Mouse (Mus musculus): ENCODE measurements at regions not wholly inside any gene's neighbourhood (a gene's known extent, or its start where the extent isn't known, plus 50 kb on each side); places are given as distances from the start of the nearest gene placed in this dataset.

DNA sequence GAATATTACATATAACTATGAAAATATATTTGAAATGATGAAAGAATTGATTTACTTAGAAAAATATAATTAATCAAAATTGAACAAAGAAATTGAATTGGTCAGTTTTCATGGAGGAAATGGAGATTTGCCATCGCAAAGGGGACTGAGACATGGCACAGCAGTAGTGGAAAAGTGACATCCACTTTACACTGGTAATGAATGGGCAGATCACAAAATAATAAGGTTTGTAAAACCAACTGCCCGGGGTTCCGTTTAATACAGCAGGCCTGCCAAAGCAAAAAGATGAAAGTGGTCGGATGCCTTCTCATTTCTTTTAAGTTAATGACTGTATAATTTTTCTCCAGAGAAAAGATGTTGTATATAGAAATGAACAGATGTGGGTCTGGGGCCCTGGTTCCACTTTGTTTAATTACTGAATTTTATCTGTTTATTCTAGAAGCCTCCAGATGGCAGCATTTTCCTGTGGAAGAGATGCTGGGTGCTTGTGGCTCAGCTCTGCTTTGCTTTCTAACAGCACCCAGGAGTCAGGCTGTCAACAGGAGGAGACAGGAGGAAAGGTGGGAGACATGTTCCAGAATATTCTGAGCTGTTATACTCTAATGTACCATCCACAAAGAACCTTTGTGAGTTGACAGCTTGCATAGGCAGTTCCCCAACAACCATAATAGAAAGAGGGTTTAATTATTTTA is 75.6 kb upstream of the Fbxl17 start:
- no peak for DNase-seq (ENCODE audit: low spot score in 2 of 2)

DNA sequence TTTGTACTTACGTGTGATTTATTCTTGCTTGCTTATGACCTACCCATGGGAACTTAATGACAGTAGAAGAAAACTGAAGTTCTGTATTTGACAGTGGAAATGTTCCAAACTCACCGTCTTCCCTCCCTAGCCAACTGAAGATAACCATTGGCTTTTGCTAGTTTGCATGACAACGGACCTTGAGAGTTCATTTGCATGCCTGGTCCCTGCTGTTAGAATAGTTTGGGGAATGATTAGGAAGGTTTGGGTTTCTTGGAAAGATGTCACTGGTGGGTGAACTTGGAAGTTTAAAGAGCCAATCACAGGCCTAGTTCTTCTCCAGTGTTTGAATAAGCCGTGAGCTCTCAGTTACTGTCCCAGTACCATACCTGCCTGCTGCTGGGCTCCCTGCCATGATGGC is 83.1 kb upstream of the Fbxl17 start:
- no peak for DNase-seq (ENCODE audit: low spot score in 2 of 2)

DNA sequence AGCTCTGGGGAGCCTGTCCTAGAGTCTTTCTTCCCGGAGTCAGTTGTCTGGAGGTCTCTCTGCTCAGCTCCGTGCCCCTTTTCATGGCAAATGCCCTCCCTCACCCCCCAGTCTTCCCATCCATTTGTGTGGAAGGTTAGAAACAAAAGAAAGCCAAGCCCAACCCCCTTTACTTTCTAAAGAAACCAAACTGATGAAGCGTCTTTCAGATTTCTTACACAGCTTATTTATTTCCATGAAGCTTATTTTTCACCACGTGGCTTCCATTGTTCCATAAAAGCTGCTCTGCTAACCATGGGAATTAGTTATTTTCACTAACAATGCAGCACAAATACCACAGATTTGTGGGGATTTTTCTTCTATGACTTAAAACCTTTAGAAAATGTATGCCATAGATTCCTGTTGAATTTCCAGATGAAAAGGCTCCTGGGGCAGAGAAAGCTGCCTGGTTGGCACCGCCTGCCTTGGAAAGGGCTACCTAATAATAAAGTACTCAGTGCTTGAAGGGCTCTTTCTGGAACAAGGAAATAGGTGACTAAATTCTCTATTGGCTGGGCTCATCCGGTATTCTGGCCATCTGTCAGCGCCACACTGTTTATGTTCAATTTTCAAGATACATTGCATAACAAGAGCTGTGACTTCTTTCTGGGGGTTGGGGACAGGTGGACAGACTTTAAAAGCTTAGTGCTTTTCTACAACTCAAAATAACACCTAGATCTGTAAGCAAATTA is 107.4 kb upstream of the Fbxl17 start:
- DNase-seq (ENCODE audit: low spot score in 2 of 2) = no peak

DNA sequence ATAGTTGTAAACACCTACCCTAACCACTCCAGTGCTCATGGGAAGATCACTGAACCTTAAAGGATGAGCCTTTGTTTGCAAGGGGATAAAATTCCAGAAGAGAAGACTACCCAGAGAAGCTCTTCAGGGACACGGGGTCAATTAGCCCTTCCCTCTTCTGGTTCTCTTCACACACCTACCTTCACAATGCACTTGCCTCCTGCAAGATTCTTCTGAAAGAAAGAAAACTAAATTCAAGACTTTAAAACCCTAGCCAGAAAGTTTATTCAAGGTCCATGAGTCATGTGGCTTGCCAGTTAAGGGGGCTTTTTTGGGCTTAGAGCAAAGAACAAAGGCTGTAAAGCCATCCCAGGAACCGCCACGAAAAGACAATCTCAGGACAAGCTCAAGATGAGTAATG is 122.9 kb upstream of the Fbxl17 start:
- DNase-seq (ENCODE audit: low spot score in 2 of 2) = no peak

GRCm38 (mm10) chr17:63637598-63637997 is 137.8 kb upstream of the Fbxl17 start:
- no peak for DNase-seq (ENCODE audit: low spot score in 2 of 2)

DNA sequence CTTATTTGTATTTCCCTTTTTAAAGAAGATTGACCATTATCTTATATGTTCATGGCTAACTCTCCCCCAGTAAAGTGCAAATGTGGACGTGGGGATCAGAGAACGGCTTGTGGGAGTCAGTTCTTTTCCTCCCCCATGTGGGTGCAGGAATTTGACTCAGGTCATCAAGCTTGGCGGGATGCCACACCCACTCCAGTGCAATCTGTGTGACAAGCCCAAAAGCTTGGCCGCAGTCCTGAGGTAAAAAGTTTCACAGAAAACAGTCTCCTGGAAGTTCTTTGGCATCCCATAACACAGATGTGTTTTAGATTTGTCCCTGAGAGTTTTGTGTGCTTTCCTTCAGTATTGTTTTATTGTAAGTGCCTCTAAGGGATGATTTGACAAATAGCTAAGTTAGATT is 144.6 kb upstream of the Fbxl17 start:
- no peak for DNase-seq (ENCODE audit: low spot score in 2 of 2)

- DNase-seq (ENCODE audit: low spot score in 2 of 2) = no peak
Measured at GRCm38 (mm10) chr17:63657687-63658086, 157.9 kb upstream of the Fbxl17 start.

DNA sequence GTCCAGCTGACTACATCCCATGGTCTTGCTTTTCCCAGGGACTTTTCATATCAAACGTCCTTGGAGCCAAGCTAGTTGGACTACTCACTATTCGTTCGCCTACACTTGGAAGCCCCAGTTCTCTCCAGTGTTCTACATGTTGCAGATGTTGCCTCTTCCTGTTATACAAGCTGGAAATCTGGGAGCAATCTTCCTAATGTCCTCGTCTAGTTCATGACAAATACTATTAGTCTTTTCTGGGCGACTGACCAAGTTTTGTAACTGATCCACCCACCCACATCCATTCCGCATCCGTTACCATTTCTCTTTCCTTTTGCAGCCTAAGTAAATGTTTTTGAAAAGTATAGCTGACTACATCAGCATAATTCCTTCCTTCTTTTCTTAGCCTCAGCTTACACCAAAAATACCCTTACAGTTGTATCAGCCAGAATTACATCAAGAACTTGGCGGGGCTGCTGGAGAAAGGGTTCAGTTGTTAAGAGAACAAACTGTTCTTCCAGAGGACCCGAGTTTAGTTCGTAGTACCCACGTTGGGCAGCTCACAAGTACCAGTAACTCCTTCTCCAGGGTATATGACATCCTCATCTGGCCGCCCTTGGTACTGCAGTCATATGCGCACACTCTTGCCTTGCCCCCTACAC is 161.1 kb upstream of the Fbxl17 start:
- DNase-seq (ENCODE audit: low spot score in 2 of 2) = no peak

GRCm38 (mm10) chr17:63661584-63661983 is 161.8 kb upstream of the Fbxl17 start:
- DNase-seq (ENCODE audit: low spot score in 2 of 2) = no peak

DNA sequence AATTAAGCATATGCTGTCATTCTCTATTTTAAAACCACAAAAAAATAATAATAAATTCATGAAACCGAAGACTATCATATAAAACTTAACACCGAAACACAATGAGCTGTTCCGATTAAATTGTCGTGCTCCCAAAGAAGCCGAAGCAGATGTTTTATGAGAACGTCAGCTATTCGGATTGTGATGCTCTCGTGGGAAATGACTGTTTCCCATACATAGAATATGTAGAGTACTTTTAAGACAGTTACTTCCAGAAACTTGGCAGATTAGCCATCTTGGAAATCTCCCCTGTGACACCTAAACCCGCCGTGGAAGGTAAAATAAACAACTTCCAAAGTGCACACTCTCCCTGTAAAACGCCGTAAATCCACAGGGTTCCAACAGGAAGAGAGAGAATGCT is 162.4 kb upstream of the Fbxl17 start:
- no peak for DNase-seq (ENCODE audit: low spot score in 2 of 2)

DNA sequence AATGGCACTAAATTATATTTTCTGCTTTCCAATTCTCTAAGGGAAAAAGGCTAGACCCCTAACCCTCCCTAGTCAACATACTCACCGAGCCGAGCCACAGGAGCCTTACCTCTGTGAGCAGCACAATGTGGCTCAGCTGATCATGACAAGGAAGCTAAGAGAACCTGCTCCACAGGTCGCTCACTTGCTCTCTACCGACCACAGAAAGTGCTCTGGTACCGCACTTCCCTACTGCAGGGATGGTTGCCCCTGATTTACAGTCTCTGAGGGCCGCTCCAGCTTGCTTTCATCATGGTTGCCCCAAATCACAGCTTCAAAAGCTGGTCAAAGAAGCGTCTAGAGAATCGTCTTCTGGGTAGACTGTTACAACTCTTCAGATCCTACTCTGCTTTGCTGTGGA is 177.0 kb upstream of the Fbxl17 start:
- no peak for DNase-seq (ENCODE audit: low spot score in 2 of 2)

DNA sequence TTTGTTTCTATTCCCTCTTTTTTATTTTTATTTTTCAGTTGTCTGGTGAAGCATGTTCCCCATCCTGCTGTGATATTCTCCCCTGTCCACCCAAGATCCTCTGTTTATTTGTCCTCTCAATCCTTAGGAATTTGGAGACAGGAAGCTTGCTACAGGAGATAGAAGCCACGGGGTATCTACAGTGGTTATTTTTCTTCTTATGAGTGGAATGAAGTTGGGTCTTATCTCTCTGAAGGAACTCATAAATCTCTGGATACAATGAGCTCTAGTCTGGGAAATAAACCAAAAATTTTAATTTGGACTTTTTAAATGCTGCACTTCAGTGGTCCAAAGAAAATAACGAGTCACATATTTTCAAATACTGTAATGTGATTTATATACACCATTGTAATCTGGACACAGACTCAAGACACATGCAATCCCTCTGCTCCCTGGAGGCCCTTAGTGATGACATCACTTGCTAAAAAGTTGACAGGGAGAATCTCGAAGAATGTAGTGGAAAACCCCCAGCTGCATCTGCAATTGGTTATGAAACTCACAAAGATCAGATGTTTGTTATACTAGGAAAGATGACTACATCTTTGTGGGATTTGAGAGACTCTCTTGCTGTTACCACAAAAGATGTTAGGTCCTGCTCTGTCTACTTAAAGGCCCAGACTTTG is 178.3 kb upstream of the Fbxl17 start:
- no peak for DNase-seq (ENCODE audit: low spot score in 2 of 2)

DNA sequence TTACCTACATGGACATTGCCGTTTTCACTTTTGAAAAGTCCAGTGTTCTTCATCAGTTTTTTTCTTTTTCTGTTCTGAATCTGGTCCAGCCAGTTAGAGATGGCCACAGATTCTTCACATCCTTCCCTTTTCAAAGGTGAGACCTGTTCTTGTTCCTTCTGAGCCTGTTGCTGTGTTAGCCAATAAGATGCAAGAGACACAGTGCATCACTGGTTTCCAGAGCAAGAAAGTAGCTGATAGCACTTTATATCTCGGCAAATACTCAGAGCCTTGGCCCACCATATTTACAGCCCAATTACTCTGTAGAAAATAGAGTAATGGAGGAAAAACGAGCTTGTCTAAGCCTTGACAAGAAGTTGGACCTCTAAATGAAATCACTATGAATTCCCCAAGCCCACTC is 180.7 kb upstream of the Fbxl17 start:
- no peak for DNase-seq (ENCODE audit: low spot score in 2 of 2)

DNA sequence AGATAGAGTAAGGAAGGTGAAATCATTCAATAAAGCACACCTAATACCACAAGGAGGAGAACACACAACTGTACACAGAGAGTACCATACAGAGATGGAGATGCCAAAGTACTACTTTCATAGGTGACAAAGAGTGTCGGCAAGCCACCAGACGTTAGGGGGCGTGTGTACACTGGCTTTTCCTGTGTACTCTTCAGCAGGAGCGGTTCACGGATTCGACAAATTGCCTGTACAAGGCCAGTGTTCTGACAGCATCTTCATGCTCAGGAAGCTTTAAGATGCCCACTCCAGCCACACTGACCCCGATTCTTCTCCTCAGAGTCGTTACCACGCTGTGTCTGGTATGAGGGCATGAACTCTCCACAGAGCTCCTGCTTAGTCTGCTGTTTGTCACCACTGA is 179.5 kb upstream of the Fer start:
- no peak for DNase-seq (ENCODE audit: low spot score in 2 of 2)

DNA sequence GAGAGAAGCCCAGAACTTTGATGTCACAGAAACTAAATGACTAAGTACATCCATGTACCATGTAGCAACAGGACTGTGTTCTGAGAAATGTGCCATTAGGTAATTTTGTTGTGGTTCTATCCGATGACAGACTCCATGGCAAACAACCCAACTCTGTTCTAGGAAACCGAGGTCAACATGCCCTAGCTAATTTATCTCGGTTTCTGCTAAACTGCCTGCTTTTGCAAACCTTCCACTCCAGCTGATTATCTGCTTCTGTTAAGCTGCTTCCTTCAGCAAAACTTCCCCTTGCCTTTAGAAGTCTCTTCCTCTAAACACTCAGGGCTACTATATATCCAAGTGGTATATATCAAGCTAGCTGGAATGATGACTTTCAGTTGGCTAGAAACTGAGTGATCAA is 178.8 kb upstream of the Fer start:
- no peak for DNase-seq (ENCODE audit: low spot score in 2 of 2)

- DNase-seq (ENCODE audit: low spot score in 2 of 2) = no peak
Measured at GRCm38 (mm10) chr17:63685956-63686355, 176.9 kb upstream of the Fer start.

DNA sequence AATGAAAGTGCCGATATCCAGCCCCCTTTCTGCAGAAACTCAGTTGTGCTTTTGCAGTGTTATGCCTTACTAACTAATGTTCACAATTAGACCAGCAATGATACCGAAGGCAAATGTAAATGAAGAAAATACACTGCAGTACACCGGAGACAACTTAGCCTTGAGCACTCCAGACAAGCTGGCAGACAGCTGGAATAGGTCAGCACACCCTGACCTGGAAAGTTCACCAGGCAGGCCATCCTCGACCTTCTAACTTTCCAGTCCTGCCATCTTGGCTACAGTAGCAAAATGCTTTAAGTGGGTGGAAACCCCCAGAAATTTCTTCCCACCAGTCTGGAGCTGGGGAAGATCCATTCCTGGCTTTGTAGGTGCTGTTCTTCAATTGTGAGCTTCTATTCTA is 176.5 kb upstream of the Fer start:
- DNase-seq (ENCODE audit: low spot score in 2 of 2) = no peak

DNA sequence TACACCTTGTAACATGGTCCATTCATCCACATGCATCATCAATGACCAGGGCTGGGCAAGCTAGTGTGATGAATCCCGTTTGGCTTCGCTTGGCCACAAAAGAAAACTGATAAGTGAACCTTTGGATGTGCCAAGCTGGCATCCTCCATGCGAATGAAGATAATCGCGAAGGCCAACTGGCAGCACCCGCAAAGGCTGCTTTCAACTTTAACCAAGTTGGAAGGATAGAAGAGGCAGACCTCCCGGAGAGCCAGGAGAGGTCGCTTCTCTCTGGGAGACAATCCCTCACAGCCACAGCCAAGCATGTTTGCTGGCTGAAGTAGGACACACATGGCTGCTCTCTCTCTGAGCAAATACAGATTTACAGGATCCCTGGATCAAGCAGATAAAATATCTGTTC is 173.6 kb upstream of the Fer start:
- DNase-seq (ENCODE audit: low spot score in 2 of 2) = no peak

GRCm38 (mm10) chr17:63690829-63691689 is 171.8 kb upstream of the Fer start:
- no peak for DNase-seq (ENCODE audit: low spot score in 2 of 2)

- no peak for DNase-seq (ENCODE audit: low spot score in 2 of 2)
Measured at GRCm38 (mm10) chr17:63691690-63691968, 171.2 kb upstream of the Fer start.

DNA sequence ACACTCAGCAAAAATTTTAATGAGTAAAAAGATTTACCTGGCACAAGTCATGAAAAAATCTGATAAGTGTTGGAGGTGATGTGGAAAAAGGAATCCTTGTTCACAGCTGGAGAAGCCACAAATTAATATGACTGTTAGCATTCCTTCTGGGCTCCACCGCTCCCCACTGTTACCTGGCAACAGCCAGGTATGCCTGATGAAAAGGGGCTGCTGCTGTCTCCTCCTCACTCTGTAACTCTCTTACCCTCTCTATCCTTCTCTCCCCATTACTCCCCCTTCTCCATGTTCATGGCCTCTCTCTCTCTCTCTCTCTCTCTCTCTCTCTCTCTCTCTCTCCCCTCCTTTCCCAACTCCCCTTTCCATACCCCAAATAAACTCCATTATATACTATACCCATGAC is 169.6 kb upstream of the Fer start:
- DNase-seq (ENCODE audit: low spot score in 2 of 2) = no peak

GRCm38 (mm10) chr17:63699537-63699936 is 163.3 kb upstream of the Fer start:
- DNase-seq (ENCODE audit: low spot score in 2 of 2) = no peak
